Mouse (Mus musculus) left cerebral cortex, adult 18-20 months (tissue): ENCODE data around the gene Serpinb6c. TPM values are rescaled to one million over a fixed set of nuclear protein-coding genes. Genes with fewer than 3 reads are reported as not detected.

ENCODE experiments used
- total RNA-seq, 2 experiments: library from RNA; stranded (reverse); gene quantifications; 2 replicates each; pipeline ENCODE4 v1.2.3; 2021

Serpinb6c gene
- total RNA-seq, 2 experiments from 2014 or later = 1.1 to 1.2 TPM

Other genes starting within 250 kb of the Serpinb6c start
- not detected for gene Serpinb6d, start 244.3 kb downstream of the Serpinb6c start, total RNA-seq
- gene Serpinb6e, start 62.3 kb downstream of the Serpinb6c start, total RNA-seq = not detected
- 1 to 10 TPM; 6.2 to 6.7 TPM for gene Nqo2, start 59.0 kb upstream of the Serpinb6c start, total RNA-seq
- gene Ripk1, start 96.7 kb upstream of the Serpinb6c start, total RNA-seq = 1 to 10 TPM; 5.2 to 5.8 TPM
- gene Serpinb6a, start 97.1 kb upstream of the Serpinb6c start, total RNA-seq = 10 to 100 TPM; 39.4 to 40.8 TPM
- 10 to 100 TPM; 44.4 to 50.6 TPM for gene Bphl, start 131.9 kb upstream of the Serpinb6c start, total RNA-seq
- 100 to 1,000 TPM; 781 to 791 TPM for gene Tubb2a, start 172.3 kb upstream of the Serpinb6c start, total RNA-seq
- 100 to 1,000 TPM; 169 to 171 TPM for gene Tubb2b, start 224.8 kb upstream of the Serpinb6c start, total RNA-seq